Mouse (Mus musculus): ENCODE results near the gene Lig1. TPM values are rescaled to one million over a fixed set of nuclear protein-coding genes. Genes with fewer than 3 reads are reported as not detected.
A peak's percentile ranks its signal among the peaks of the same experiment; 100 is the strongest.
"Not testable (repeated sequence)": the region's sequence is repeated elsewhere in the genome, so short reads cannot be mapped to it uniquely, and the experiment has no call there.

Lig1 gene
- polyA plus RNA-seq (2015; fragmentation: Nextera tagmentation; extraction: Ambion mirVana): 121 and 134 TPM in 2 replicates

- peaks cover 50% of the 10 kb centered on the region for H3K36me3 ChIP-seq
- 97% methylated on average over 16 of the region's 16 CpGs for WGBS
- no peak for ATAC-seq (ENCODE audit: insufficient number of reproducible peaks, insufficient read depth, low FRiP score, low TSS enrichment, low read depth)
These were observed at the start of gene Lig1 for GRCm38 (mm10) chr7:13277081-13277480. Lig1 (plus strand) TSS chr7:13277283.

GRCm38 (mm10) chr7:13260746-13261700 lies 16.1 kb upstream of the Lig1 start:
- Histone ChIP-seq H3K27ac (no peak overlapping the region), H3K36me3 (peaks cover 6% of the 10 kb centered on the region; the same call in 1 of the 2 replicates), H3K9me3 (no peaks in the 10 kb centered on the region), H3K4me1 (no peaks in the 10 kb centered on the region), H3K27me3 (no peaks in the 10 kb centered on the region), H3K9ac (no peak overlapping the region), H3K4me2 (peak overlapping the region; percentile 27; the same call in 1 of the 2 replicates), H3K4me3 (no peak overlapping the region)
- WGBS: 49% methylated on average over 50 of the region's 50 CpGs
- ATAC-seq (ENCODE audit: insufficient number of reproducible peaks, insufficient read depth, low FRiP score, low TSS enrichment, low read depth): no peak

More at GRCm38 (mm10) chr7:13277081-13277480, at the start of gene Lig1:
- H3K4me2 ChIP-seq: peak within 1 kb of the TSS; percentile 80
- 0 out of 2 replicates have a peak within 1 kb of the TSS, but pooled peaks have one; percentile 89 for H3K27ac ChIP-seq
- peaks cover 5% of the 10 kb centered on the region; the same call in 1 of the 2 replicates for H3K4me1 ChIP-seq
- H3K9ac ChIP-seq: peak within 1 kb of the TSS; percentile 83
- no peaks in the 10 kb centered on the region for H3K27me3 ChIP-seq
- no peaks in the 10 kb centered on the region for H3K9me3 ChIP-seq
- peak within 1 kb of the TSS; percentile 66 for H3K4me3 ChIP-seq

- H3K9ac ChIP-seq: no peak overlapping the region
- H3K4me3 ChIP-seq: no peak overlapping the region
- H3K27ac ChIP-seq: no peak overlapping the region
- no peaks in the 10 kb centered on the region for H3K9me3 ChIP-seq
- no peak overlapping the region for H3K4me2 ChIP-seq
- 73% methylated on average over 5 of the region's 5 CpGs for WGBS
- no peak for ATAC-seq (ENCODE audit: insufficient number of reproducible peaks, insufficient read depth, low FRiP score, low TSS enrichment, low read depth)
- H3K36me3 ChIP-seq: peaks cover 6% of the 10 kb centered on the region; the same call in 1 of the 2 replicates
- no peaks in the 10 kb centered on the region for H3K4me1 ChIP-seq
- H3K27me3 ChIP-seq: no peaks in the 10 kb centered on the region
These were observed 13.2 kb upstream of the Lig1 start for GRCm38 (mm10) chr7:13263851-13264250.

- Histone ChIP-seq H3K4me1 (no peaks in the 10 kb centered on the region), H3K9me3 (no peaks in the 10 kb centered on the region), H3K36me3 (peaks cover 9% of the 10 kb centered on the region; the same call in 1 of the 2 replicates), H3K4me2 (no peak overlapping the region), H3K27ac (no peak overlapping the region), H3K4me3 (no peak overlapping the region), H3K27me3 (no peaks in the 10 kb centered on the region), H3K9ac (no peak overlapping the region)
- ATAC-seq (ENCODE audit: insufficient number of reproducible peaks, insufficient read depth, low FRiP score, low TSS enrichment, low read depth): no peak
- WGBS: 57% methylated on average over 2 of the region's 2 CpGs
These were observed 12.7 kb upstream of the Lig1 start for GRCm38 (mm10) chr7:13264396-13264795.

GRCm38 (mm10) chr7:13268749-13269260 lies 8.3 kb upstream of the Lig1 start:
- 86% methylated on average over 4 of the region's 4 CpGs for WGBS
- H3K36me3 ChIP-seq: peaks cover 5% of the 10 kb centered on the region
- H3K9me3 ChIP-seq: no peaks in the 10 kb centered on the region
- no peaks in the 10 kb centered on the region for H3K4me1 ChIP-seq
- no peak overlapping the region for H3K4me2 ChIP-seq
- no peak overlapping the region for H3K4me3 ChIP-seq
- H3K9ac ChIP-seq: no peak overlapping the region
- ATAC-seq (ENCODE audit: insufficient number of reproducible peaks, insufficient read depth, low FRiP score, low TSS enrichment, low read depth): no peak
- H3K27me3 ChIP-seq: no peaks in the 10 kb centered on the region
- no peak overlapping the region for H3K27ac ChIP-seq

DNA sequence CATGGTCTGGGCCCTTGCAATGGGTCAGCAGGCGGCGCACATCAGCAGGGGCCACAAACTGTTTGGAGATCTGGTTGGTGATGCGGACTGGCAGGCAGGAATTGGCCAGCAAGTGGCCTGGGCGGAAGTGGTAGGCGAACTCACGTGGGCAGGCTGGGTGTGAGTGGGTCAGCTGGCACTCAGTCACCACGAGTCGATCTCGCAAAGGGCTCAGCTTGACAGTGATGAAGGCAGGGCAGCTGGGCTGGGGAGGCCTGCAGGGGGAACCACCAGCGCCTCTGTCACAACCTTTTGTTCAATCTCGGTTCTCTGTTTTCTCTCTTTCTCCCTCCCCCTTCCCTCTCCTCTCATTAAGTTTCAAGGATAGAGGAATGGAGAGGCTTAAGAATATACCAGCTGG lies 7.7 kb upstream of the Lig1 start:
- 83% methylated on average over 11 of the region's 11 CpGs for WGBS
- no peak for ATAC-seq (ENCODE audit: insufficient number of reproducible peaks, insufficient read depth, low FRiP score, low TSS enrichment, low read depth)
- H3K27ac ChIP-seq: no peak overlapping the region
- H3K4me3 ChIP-seq: no peak overlapping the region
- no peak overlapping the region for H3K4me2 ChIP-seq
- peaks cover 11% of the 10 kb centered on the region for H3K36me3 ChIP-seq
- H3K4me1 ChIP-seq: no peaks in the 10 kb centered on the region
- no peaks in the 10 kb centered on the region for H3K27me3 ChIP-seq
- H3K9me3 ChIP-seq: no peaks in the 10 kb centered on the region
- no peak overlapping the region for H3K9ac ChIP-seq

- Histone ChIP-seq H3K9ac (no peak overlapping the region), H3K36me3 (peaks cover 34% of the 10 kb centered on the region), H3K4me1 (no peaks in the 10 kb centered on the region), H3K4me2 (no peak overlapping the region), H3K4me3 (no peak overlapping the region), H3K27ac (no peak overlapping the region), H3K9me3 (no peaks in the 10 kb centered on the region), H3K27me3 (no peaks in the 10 kb centered on the region)
- no peak for ATAC-seq (ENCODE audit: insufficient number of reproducible peaks, insufficient read depth, low FRiP score, low TSS enrichment, low read depth)
- WGBS: 92% methylated on average over 1 of the region's 1 CpGs
These were observed 5.4 kb upstream of the Lig1 start for GRCm38 (mm10) chr7:13271704-13272103.

- H3K9ac ChIP-seq: peak overlapping the region; percentile 83
- H3K4me2 ChIP-seq: peak overlapping the region; percentile 80
- no peak for ATAC-seq (ENCODE audit: insufficient number of reproducible peaks, insufficient read depth, low FRiP score, low TSS enrichment, low read depth)
- no peaks in the 10 kb centered on the region for H3K27me3 ChIP-seq
- 0 out of 2 replicates have a peak overlapping the region, but pooled peaks have one; percentile 89 for H3K27ac ChIP-seq
- peak overlapping the region; percentile 66 for H3K4me3 ChIP-seq
- H3K9me3 ChIP-seq: no peaks in the 10 kb centered on the region
- whole genome bisulfite sequencing: 35% methylated on average over 2 of the region's 2 CpGs
- H3K36me3 ChIP-seq: peaks cover 55% of the 10 kb centered on the region
- peaks cover 5% of the 10 kb centered on the region; the same call in 1 of the 2 replicates for H3K4me1 ChIP-seq
These were observed 750 bp downstream of the Lig1 start for GRCm38 (mm10) chr7:13277833-13278232.

- H3K4me3 ChIP-seq: peak within 1 kb of the TSS; percentile 66
- peaks cover 55% of the 10 kb centered on the region for H3K36me3 ChIP-seq
- peaks cover 5% of the 10 kb centered on the region; the same call in 1 of the 2 replicates for H3K4me1 ChIP-seq
- no peaks in the 10 kb centered on the region for H3K27me3 ChIP-seq
- under 1% methylated on average over 39 of the region's 39 CpGs for WGBS
- peak within 1 kb of the TSS; percentile 89 for H3K27ac ChIP-seq
- no peaks in the 10 kb centered on the region for H3K9me3 ChIP-seq
- peak within 1 kb of the TSS; percentile 80 for H3K4me2 ChIP-seq
- peak within 1 kb of the TSS; percentile 83 for H3K9ac ChIP-seq
- ATAC-seq (ENCODE audit: insufficient number of reproducible peaks, insufficient read depth, low FRiP score, low TSS enrichment, low read depth): peak; percentile 98
These were observed 1.3 kb downstream of the Lig1 start, which contains the start of gene Zswim9 for GRCm38 (mm10) chr7:13278308-13278891. Zswim9 (minus strand) TSS chr7:13278721.

GRCm38 (mm10) chr7:13278957-13279356 lies 1.9 kb downstream of the Lig1 start:
- H3K9me3 ChIP-seq, H3K4me1 ChIP-seq, H3K27me3 ChIP-seq: not testable (repeated sequence)
- ATAC-seq (ENCODE audit: insufficient number of reproducible peaks, insufficient read depth, low FRiP score, low TSS enrichment, low read depth): peak; percentile 33
- peak overlapping the region; percentile 83 for H3K9ac ChIP-seq
- 2% methylated on average over 15 of the region's 29 CpGs for WGBS
- peak overlapping the region; percentile 89; the same call in 1 of the 2 replicates for H3K27ac ChIP-seq
- H3K4me3 ChIP-seq: peak overlapping the region; percentile 66
- H3K4me2 ChIP-seq: peak overlapping the region; percentile 80
- H3K36me3 ChIP-seq: peaks cover 57% of the 10 kb centered on the region

DNA sequence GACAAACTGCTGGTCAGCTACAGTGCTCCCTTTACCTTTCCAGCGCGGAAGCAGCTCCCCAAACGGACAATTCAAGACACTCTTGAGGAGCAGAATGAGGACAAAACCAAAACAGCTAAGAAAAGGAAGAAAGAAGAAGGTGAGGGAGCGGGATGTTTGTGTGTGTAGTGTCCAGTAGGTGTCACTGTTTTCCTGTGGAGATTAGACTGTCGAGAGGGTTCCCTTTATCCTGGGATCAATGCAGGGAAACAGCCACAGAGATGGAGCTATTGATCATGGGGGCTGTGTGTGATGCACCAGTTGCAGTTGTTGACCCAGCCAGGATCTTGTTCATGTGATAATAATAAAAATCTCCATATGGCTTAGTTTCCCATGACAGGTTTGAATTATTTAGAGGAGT lies 11.5 kb downstream of the Lig1 start:
- H3K36me3 ChIP-seq: peaks cover 83% of the 10 kb centered on the region
- ATAC-seq (ENCODE audit: insufficient number of reproducible peaks, insufficient read depth, low FRiP score, low TSS enrichment, low read depth): no peak
- H3K9me3 ChIP-seq: no peaks in the 10 kb centered on the region
- no peaks in the 10 kb centered on the region for H3K4me1 ChIP-seq
- 46% methylated on average over 5 of the region's 5 CpGs for WGBS
- no peak overlapping the region for H3K9ac ChIP-seq
- no peak overlapping the region for H3K4me3 ChIP-seq
- H3K4me2 ChIP-seq: no peak overlapping the region
- no peak overlapping the region for H3K27ac ChIP-seq
- H3K27me3 ChIP-seq: no peaks in the 10 kb centered on the region
